Mouse (Mus musculus) C2C12 (cell line): ENCODE data around the gene Pheta1. TPM values are rescaled to one million over a fixed set of nuclear protein-coding genes. Genes with fewer than 3 reads are reported as not detected.

Experiments
- H3K27me3 ChIP-seq: one replicate; pipeline ENCODE4 v1.6.1; 2011; ENCODE audit not compliant: control insufficient read depth, insufficient read depth, insufficient read length
- H3K36me3 ChIP-seq: one replicate; pipeline ENCODE4 v1.6.1; 2011; ENCODE audit not compliant: control insufficient read depth, insufficient read depth
- H3K4me3 ChIP-seq: one replicate; pipeline ENCODE4 v1.5.1; 2011; ENCODE audit warnings: mild to moderate bottlenecking, control low read depth; ENCODE audit not compliant: poor library complexity, insufficient read depth, severe bottlenecking
- H3K79me2 ChIP-seq: one replicate; pipeline ENCODE4 v1.6.1; 2011; ENCODE audit not compliant: control insufficient read depth, insufficient read depth
- H3K79me3 ChIP-seq: one replicate; pipeline ENCODE4 v1.6.1; 2011; ENCODE audit warnings: low read depth, control low read depth
- H3ac ChIP-seq: one replicate; pipeline ENCODE3; 2011; ENCODE audit warnings: low read depth; ENCODE audit not compliant: control insufficient read depth, insufficient read length
- CEBPB ChIP-seq: IDR thresholded peaks from one replicate; pipeline ENCODE4 v1.6.1; 2011; ENCODE audit warnings: low read depth, mild to moderate bottlenecking, control low read depth, moderate library complexity
- CTCF ChIP-seq: IDR thresholded peaks from one replicate; pipeline ENCODE4 v1.5.1; 2011; ENCODE audit not compliant: control insufficient read depth, insufficient read depth, insufficient read length
- FOSL1 ChIP-seq: IDR thresholded peaks from one replicate; pipeline ENCODE4 v1.8.0; 2011; ENCODE audit warnings: mild to moderate bottlenecking, low read length; ENCODE audit not compliant: poor library complexity, insufficient read depth, severe bottlenecking
- MAX ChIP-seq: IDR thresholded peaks from one replicate; pipeline ENCODE4 v1.6.1; 2011; ENCODE audit warnings: mild to moderate bottlenecking, control low read depth
- MYOD1 ChIP-seq: IDR thresholded peaks from one replicate; pipeline ENCODE4 v1.6.1; 2011; ENCODE audit warnings: low read depth; ENCODE audit not compliant: control insufficient read depth, insufficient read length
- MYOG ChIP-seq: IDR thresholded peaks from one replicate; pipeline ENCODE4 v1.6.1; 2011; ENCODE audit not compliant: control insufficient read depth, insufficient read length; ENCODE audit errors: extremely low read depth
- USF1 ChIP-seq: IDR thresholded peaks from one replicate; pipeline ENCODE4 v1.6.1; 2011; ENCODE audit warnings: low read depth, mild to moderate bottlenecking, control low read depth, moderate library complexity
- polyA plus RNA-seq: library from polyadenylated mRNA; unstranded; fragments of >200 nt; fragmentation: generic; extraction: Trizol; gene quantifications from one replicate; pipeline ENCODE4 v1.2.1, GENCODE M21; 2012; ENCODE audit warnings: missing spikeins

Pheta1 gene
- polyA plus RNA-seq, 1 experiment: 12.9 TPM

DNA sequence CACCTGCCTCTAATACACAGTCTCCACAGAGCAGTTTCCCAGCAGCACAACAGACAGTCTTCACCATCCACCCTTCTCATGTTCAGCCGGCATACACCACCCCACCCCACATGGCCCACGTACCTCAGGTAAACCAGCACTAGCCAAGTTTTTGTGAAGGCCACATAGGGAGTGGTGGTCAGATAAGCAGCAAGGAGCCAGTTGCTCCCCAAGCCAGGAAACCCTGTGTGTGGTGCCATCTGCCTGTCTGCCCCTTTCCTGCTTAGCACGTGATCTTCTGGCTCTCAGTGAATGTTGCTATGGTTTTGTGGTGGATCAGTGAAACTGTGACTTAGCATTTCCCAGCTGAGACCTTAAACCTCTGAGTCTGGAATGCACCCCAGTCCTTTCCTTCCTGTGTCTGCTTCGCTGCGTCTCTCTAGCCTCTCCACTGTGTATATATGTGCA lies 37.3 kb upstream of the Pheta1 start:
- TF ChIP-seq MAX (no peak), CTCF (no peak), MYOD1 (no peak), CEBPB (no peak), MYOG (no peak), FOSL1 (no peak), USF1 (no peak)
- Histone ChIP-seq H3K79me2 (peaks cover 22% of the 10 kb centered on the region), H3K79me3 (peaks cover 4% of the 10 kb centered on the region), H3ac (no peak overlapping the region), H3K4me3 (no peak overlapping the region), H3K27me3 (no peaks in the 10 kb centered on the region), H3K36me3 (peaks cover 65% of the 10 kb centered on the region)

DNA sequence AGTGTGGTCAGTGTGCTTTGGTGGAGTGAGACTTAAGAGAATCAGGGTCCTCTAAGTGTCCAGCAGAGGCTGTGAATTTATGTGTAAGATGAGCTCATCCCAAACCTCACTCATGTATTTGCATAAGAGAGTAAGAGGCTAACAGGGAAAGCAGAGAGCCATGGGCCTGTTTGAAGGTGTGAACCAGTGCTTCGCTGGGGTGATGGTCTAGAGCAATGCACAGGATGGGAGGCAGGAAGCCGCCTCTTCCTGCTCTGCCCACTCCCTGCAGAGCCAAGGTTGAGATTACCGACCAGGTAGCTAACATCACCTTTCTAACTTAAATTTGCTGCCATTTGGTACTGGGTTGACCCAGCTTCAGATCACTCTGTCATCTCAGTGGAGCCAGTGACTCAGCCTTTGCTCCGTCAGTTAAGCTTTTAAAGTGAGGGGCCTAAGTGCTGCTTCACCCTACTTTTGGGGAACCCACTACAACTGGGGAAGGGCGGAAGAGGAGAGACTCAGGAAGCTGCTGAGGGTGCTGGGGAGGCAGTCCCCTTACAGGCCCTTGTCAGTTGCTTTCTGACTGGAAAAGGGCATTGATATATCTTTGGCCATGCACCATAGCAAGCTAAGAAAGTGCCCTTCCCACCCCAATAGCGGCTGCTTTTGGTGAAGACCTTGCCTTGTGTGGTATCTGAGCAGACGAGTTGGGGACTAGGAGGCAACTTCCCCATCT lies 36.1 kb upstream of the Pheta1 start:
- H3K36me3 ChIP-seq: peaks cover 77% of the 10 kb centered on the region
- H3ac ChIP-seq: no peak overlapping the region
- H3K4me3 ChIP-seq: no peak overlapping the region
- peaks cover 22% of the 10 kb centered on the region for H3K79me2 ChIP-seq
- peaks cover 4% of the 10 kb centered on the region for H3K79me3 ChIP-seq
- no peak for TF ChIP-seq MYOG
- TF ChIP-seq CTCF: no peak
- TF ChIP-seq USF1: no peak
- TF ChIP-seq MYOD1: no peak
- no peak for TF ChIP-seq MAX
- TF ChIP-seq FOSL1: no peak
- TF ChIP-seq CEBPB: no peak
- H3K27me3 ChIP-seq: no peaks in the 10 kb centered on the region

DNA sequence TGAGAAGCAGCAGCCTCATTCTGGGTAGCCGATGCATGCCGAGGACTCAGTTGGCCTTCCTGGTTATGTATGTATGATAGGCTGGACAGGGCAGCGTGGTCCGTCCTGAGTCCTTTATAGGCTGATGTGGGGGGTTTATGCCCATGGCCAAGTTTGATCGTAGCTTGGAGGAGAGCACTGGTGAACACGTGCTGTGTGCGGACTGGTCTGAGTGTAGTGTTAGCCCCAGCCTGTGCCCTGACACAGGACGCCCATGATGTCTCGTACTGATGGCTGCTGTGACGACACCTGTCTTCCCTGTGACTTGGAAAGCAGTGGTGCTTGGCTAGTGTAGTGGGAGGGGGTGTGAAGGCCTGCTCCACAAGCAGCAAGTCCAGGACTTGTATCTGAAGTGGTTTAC lies 35.0 kb upstream of the Pheta1 start:
- no peak overlapping the region for H3K4me3 ChIP-seq
- TF ChIP-seq FOSL1 (no peak), MYOG (no peak), MYOD1 (no peak), MAX (no peak), CEBPB (no peak), USF1 (no peak), CTCF (no peak)
- no peak overlapping the region for H3ac ChIP-seq
- H3K79me2 ChIP-seq: peaks cover 21% of the 10 kb centered on the region
- H3K36me3 ChIP-seq: peaks cover 79% of the 10 kb centered on the region
- peaks cover 2% of the 10 kb centered on the region for H3K79me3 ChIP-seq
- no peaks in the 10 kb centered on the region for H3K27me3 ChIP-seq

DNA sequence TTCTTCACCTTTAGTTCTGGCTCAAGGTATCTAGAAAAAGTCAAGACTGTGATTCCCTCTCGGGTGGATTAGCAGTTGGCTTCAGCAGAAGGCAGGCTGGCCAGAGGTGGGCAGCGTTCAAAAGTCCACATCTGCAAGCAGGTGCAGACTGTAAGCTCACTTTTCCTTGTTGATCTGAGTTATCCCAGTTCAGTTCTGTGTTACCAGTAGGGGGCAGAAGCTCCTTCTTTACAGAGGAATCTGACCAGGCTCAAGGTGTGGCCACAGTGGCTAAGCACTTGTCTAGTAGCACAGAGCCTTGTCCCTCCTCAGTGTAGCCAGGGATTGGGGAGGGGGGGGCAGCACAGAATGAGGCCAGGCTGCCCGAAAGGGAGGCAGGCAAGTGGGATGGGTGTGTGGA lies 33.7 kb upstream of the Pheta1 start:
- TF ChIP-seq MAX: no peak
- peak; percentile 14 for TF ChIP-seq CTCF
- peaks cover 92% of the 10 kb centered on the region for H3K36me3 ChIP-seq
- H3ac ChIP-seq: no peak overlapping the region
- H3K4me3 ChIP-seq: no peak overlapping the region
- H3K79me3 ChIP-seq: peaks cover 4% of the 10 kb centered on the region
- H3K27me3 ChIP-seq: no peaks in the 10 kb centered on the region
- H3K79me2 ChIP-seq: peaks cover 24% of the 10 kb centered on the region

DNA sequence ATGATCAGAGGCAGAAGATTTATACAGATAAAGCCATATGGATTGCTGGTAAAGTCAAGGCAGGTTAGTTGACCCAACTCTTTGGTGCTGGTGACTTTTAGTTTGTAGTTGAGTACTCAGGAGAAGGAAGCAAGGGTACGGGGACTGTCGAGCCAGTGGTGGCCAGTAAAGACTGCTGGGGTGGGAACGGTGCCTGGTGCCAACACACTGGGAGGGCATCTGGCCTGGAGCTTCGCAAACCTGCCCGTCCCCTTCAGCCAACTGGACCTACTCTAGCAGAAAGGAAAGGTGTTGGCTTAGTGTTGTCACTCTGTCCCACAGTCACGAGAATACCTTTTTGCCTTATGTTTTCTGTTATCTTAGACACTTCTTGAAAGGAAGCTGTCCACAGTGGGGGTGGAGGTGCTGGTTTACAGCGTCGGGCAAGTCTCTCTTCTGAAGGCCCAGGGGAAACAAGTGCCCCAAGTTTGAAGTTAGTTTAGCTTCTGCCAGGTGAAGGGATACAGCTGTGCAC lies 32.9 kb upstream of the Pheta1 start:
- H3K36me3 ChIP-seq: peaks cover 89% of the 10 kb centered on the region
- H3K79me2 ChIP-seq: peaks cover 27% of the 10 kb centered on the region
- H3K27me3 ChIP-seq: no peaks in the 10 kb centered on the region
- H3K79me3 ChIP-seq: peaks cover 11% of the 10 kb centered on the region
- no peak overlapping the region for H3ac ChIP-seq
- no peak overlapping the region for H3K4me3 ChIP-seq
- TF ChIP-seq MYOD1 (no peak), MYOG (no peak), CEBPB (no peak), FOSL1 (no peak), USF1 (no peak), MAX (no peak), CTCF (no peak)

DNA sequence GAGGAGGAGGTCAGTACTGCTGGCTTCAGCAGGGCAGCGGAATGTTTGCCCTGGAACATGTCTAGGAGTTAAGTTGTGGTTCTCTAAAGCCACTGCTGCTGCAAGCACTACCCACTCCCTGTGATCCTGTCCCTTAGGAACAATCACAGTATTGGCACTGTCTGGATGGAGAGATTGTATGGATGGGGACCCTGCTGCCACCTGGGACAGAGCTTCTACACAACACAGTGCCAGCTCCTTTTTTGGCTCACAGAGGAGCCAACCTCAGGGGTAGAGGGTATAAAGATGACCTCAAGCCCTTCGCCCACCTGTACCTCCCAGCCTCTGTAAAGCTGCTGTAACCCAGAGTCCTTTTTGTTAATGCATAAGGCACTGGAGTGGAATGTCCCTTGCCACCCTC lies 32.2 kb upstream of the Pheta1 start:
- H3K79me2 ChIP-seq: peaks cover 28% of the 10 kb centered on the region
- TF ChIP-seq CEBPB: no peak
- no peak overlapping the region for H3ac ChIP-seq
- peaks cover 17% of the 10 kb centered on the region for H3K79me3 ChIP-seq
- H3K4me3 ChIP-seq: no peak overlapping the region
- H3K36me3 ChIP-seq: peaks cover 82% of the 10 kb centered on the region
- no peaks in the 10 kb centered on the region for H3K27me3 ChIP-seq
